ENCODE assay signal across 16 mouse cellular contexts in the genomic region with DNA sequence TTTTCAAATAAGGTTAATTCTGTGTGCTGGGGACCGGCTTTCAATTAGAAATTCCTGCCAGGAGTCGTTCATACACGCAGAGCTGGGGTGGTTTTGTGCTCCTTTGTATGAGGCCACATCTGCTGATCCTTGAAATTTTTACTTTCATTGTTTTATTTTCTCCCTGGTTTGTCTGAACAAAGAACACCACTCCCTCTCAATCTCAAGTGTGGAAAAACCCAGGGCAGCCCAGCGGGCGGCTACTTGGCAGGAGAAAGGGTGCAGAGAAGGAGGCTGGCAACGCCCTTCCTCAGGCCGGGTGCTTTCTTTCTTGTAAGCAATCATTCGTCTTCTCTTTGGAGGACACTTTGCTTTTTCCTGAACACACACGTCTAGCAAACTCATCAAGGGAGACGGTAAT.
DNase-seq lines count a peak whose midpoint lies in the region; ATAC-seq lines count a peak whose summit lies in the region.
"Had no signal": no experiment of that assay in that cellular context is flagged by ENCODE, and none has a peak within 500 bp of the region (broad histone marks: within the 10 kb centered on the region; RNA-seq: fewer than 3 reads in every experiment).

No protein-coding gene starts in this region.

- no peak overlapping the region for H3K9ac ChIP-seq in forebrain, embryonic 12.5 days
- no peak overlapping the region for H3K9ac ChIP-seq in forebrain, embryonic 15.5 days (replicated peaks)
- H3K9ac ChIP-seq: limb, embryonic 15.5 days; midbrain, embryonic 15.5 days had no signal

- 57% methylated on average over 10 of the region's 10 CpGs for WGBS in forebrain, embryonic 12.5 days
- WGBS in forebrain, embryonic 15.5 days = 49% methylated on average over 10 of the region's 10 CpGs

- DNase-seq in kidney, postnatal 14 days = peak; percentile 14
- no peak for DNase-seq in kidney, adult 18-20 months
- peak; percentile 80 to 86 for DNase-seq in lung, adult 18-20 months
- DNase-seq in lung, postnatal 4 days = peak; percentile 69 to 83
- DNase-seq in frontal cortex, postnatal 36 days (ENCODE audit: low spot score in 2 of 2) = no peak
- DNase-seq in left cerebral cortex, postnatal 4 days = no peak
- DNase-seq: cerebellum, adult 18-20 months; retina, postnatal 1 day; spleen, adult 18-20 months had no signal

- H3K4me1 ChIP-seq in forebrain, embryonic 12.5 days = peaks cover 6% of the 10 kb centered on the region
- no peaks in the 10 kb centered on the region for H3K4me1 ChIP-seq in forebrain, embryonic 15.5 days
- H3K4me1 ChIP-seq: hindbrain, embryonic 10.5 days; limb, embryonic 15.5 days; midbrain, embryonic 15.5 days had no signal

- H3K4me2 ChIP-seq in forebrain, embryonic 12.5 days = no peak overlapping the region
- H3K4me2 ChIP-seq in forebrain, embryonic 15.5 days (replicated peaks) = no peak overlapping the region
- H3K4me2 ChIP-seq: limb, embryonic 15.5 days; midbrain, embryonic 15.5 days had no signal

- no peaks in the 10 kb centered on the region for H3K9me3 ChIP-seq in forebrain, embryonic 12.5 days
- H3K9me3 ChIP-seq in forebrain, embryonic 15.5 days = no peaks in the 10 kb centered on the region
- H3K9me3 ChIP-seq: heart, embryonic 10.5 days; hindbrain, embryonic 10.5 days; limb, embryonic 15.5 days; midbrain, embryonic 15.5 days had no signal

- H3K27me3 ChIP-seq in forebrain, embryonic 12.5 days = no peaks in the 10 kb centered on the region
- no peaks in the 10 kb centered on the region for H3K27me3 ChIP-seq in forebrain, embryonic 15.5 days
- H3K27me3 ChIP-seq: limb, embryonic 15.5 days; midbrain, embryonic 15.5 days had no signal

- 0 out of 2 replicates have a peak overlapping the region, but pooled peaks have one; percentile 16 for H3K27ac ChIP-seq in forebrain, embryonic 12.5 days
- H3K27ac ChIP-seq in forebrain, embryonic 15.5 days (replicated peaks) = no peak overlapping the region
- H3K27ac ChIP-seq: heart, embryonic 10.5 days; hindbrain, embryonic 10.5 days; limb, embryonic 15.5 days; midbrain, embryonic 15.5 days had no signal

- H3K36me3 ChIP-seq in forebrain, embryonic 12.5 days (replicated peaks) = no peaks in the 10 kb centered on the region
- H3K36me3 ChIP-seq in forebrain, embryonic 15.5 days = no peaks in the 10 kb centered on the region
- H3K36me3 ChIP-seq: G1E; heart, embryonic 10.5 days; hindbrain, embryonic 10.5 days; limb, embryonic 15.5 days; midbrain, embryonic 15.5 days had no signal

- no peak for ATAC-seq in forebrain, embryonic 12.5 days (ENCODE audit: low FRiP score)
- ATAC-seq in forebrain, embryonic 15.5 days (replicated peaks) = no peak
- ATAC-seq: midbrain, embryonic 15.5 days had no signal

- H3K4me3 ChIP-seq in forebrain, embryonic 12.5 days (replicated peaks) = no peak overlapping the region
- no peak overlapping the region for H3K4me3 ChIP-seq in forebrain, embryonic 15.5 days
- H3K4me3 ChIP-seq: heart, embryonic 10.5 days; hindbrain, embryonic 10.5 days; limb, embryonic 15.5 days; midbrain, embryonic 15.5 days had no signal

- intact Hi-C loops in left cerebral cortex, postnatal 4 days (cut with DNase I) = loop anchor here (10.0 kb wide), 1 partner anchor 498 kb away; no protein-coding TSS in a partner anchor

Comparison
In these comparisons a context has a peak if more than half of its experiments do, and no peak if none do; other contexts are left out.
1. DNase-seq: peak in kidney, postnatal 14 days (single experiment), lung, adult 18-20 months (2 of 2) and lung, postnatal 4 days (2 of 2); none in kidney, adult 18-20 months (single experiment), frontal cortex, postnatal 36 days (0 of 2) and left cerebral cortex, postnatal 4 days (single experiment).